Mouse (Mus musculus): Measurements from ENCODE around the gene Rbm12. TPM values are rescaled to one million over a fixed set of nuclear protein-coding genes. Genes with fewer than 3 reads are reported as not detected.

Gene Rbm12
- total RNA-seq (2021), result 10 to 100 TPM; 26.9 to 36.3 TPM
- long read RNA-seq, experiment 1, full-length matches to known transcripts, result 9 of 11 reads
- long read RNA-seq, experiment 1, partial matches to known transcripts, result 0 of 11 reads
- long read RNA-seq, experiment 1, other reads (novel, unspliced or antisense), result 2 of 11 reads
- long read RNA-seq, experiment 2, full-length matches to known transcripts, result 10 of 14 reads
- long read RNA-seq, experiment 2, partial matches to known transcripts, result 0 of 14 reads
- long read RNA-seq, experiment 2, other reads (novel, unspliced or antisense), result 4 of 14 reads

DNA sequence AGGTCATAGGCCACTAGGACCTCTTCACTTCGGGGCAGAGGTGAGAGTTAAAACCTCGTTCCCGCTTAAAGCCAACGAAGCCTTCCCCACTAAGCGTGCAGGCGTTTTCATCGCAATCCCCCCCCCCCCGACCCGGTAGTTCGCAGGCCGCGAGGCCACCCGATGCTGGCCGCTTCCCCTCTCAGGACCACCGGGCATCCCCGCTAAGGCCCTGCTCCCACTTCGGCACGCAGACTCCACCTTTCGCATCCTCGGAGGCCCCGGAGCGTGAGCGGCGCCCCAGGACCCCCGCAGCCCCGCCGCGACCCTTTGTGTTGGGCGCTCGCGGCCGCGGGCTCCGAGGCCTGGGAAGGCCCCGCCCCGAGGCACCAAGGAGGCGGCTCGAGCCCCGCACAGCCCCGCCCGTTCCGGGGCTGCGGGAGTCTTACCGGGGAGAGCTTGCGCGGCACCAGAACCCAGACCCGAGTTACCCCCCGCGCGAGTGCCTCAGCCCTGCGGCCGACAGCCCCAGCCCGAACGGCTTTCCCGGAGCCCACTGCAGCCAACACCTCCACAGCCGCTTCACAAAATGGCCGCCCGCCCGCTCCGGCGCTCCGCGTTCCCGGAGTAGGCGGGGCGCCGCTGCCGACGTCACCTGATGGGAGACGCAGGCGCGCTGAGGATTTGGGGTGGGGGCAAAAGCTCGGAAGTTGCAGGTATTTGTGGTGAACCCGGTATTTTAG lies at the start of gene Rbm12, which contains the start of gene Cpne1:
Gene Rbm12 (minus strand): TSS at position 621 of the 722 bp plus-strand sequence.
Gene Cpne1 (minus strand): TSS at position 608 of the 722 bp plus-strand sequence.
- Histone ChIP-seq H3K4me3 (peak within 1 kb of the TSS; percentile 90), H3K27ac (peak within 1 kb of the TSS; percentile 99)
- TF ChIP-seq CTCF (conservative IDR thresholded peaks at IDR 0.05), result no peak
- DNase-seq (ENCODE audit: low spot score in 2 of 2), result peak; percentile 88 to 94

DNA sequence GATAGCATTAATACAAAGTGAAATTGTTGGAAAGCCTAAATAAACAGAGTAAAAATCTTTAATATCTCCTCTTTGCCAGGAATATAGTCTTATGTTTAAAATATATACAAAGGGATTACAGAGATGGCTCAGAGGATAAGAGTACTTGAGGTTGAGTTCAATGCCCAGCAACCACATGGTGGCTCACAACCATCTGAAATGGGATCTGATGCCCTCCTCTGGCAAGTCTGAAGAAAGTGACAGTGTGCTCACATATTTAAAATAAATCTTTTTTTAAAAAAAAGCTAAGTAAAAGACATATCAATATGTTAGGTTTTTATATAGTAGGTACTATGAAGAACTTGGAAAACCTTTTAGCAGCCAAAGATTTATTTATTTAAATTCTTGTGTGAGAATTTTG lies 39.8 kb upstream of the Rbm12 start:
- H3K27ac ChIP-seq, result no peak overlapping the region
- TF ChIP-seq CTCF (conservative IDR thresholded peaks at IDR 0.05), result peak; percentile 65
- H3K4me3 ChIP-seq, result no peak overlapping the region
- DNase-seq (ENCODE audit: low spot score in 2 of 2), result no peak

DNA sequence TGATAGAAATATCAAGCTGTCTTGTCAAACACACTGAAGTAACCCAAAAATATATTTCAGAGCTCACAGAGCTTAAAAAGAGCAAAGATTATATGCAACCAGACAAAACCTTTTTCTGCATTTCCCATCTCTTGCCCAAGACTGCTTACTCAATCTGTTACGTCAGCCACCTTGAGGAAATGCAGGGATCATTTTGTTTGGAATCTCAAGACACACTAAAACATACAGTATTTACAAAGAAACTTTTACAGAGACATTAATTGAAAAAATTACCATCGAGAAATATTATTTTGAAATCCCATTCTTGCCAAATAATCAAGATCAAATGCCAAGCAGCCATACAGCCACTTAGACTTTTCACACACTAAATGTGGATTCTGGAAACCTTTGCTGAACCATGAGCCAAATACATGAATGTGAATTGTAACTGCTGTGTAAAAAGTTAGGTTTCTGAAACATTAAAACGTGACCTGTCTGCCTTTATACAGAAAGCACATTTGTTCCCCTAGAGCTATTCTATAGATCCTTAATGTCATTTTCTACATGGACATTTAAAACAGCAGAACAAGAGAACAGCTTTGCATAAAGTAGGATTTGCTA lies 35.6 kb upstream of the Rbm12 start:
- Histone ChIP-seq H3K4me3 (no peak overlapping the region), H3K27ac (no peak overlapping the region)
- TF ChIP-seq CTCF (conservative IDR thresholded peaks at IDR 0.05), result no peak
- DNase-seq (ENCODE audit: low spot score in 2 of 2), result no peak

DNA sequence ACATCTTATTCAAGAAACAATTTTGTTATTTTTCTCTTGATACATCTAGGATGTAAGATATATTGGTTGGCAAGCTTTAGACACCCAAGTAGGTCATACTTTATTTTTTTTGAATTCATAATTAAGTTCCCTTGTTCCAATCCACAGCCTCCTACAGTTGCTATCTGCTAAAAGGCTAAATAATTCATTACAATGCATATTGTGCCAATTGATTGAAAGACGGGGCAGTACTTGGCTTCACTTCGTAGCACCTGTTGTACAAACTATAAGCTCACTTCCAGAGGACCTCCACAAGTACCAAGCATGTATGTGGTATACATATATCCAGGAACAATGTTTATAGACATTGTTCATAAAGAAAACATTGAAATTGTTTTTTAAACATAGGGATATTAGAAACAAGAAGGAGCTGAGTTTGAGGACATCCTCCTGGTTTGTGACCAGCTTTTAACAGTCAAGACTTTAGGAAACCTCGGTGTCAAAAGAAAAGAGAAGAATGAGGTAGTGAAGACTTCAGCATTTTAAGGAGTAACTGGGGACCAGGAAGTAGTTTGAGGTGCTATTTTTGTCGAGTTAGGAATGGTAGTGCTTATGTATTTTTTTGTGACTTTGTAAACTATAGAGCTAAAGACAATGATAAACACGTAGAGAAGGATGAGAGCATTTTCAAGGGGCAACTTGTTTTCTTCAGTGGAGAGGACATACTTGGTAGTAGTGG lies 34.7 kb upstream of the Rbm12 start:
- no peak for TF ChIP-seq CTCF (conservative IDR thresholded peaks at IDR 0.05)
- H3K27ac ChIP-seq, result no peak overlapping the region
- DNase-seq (ENCODE audit: low spot score in 2 of 2), result no peak
- H3K4me3 ChIP-seq, result no peak overlapping the region

DNA sequence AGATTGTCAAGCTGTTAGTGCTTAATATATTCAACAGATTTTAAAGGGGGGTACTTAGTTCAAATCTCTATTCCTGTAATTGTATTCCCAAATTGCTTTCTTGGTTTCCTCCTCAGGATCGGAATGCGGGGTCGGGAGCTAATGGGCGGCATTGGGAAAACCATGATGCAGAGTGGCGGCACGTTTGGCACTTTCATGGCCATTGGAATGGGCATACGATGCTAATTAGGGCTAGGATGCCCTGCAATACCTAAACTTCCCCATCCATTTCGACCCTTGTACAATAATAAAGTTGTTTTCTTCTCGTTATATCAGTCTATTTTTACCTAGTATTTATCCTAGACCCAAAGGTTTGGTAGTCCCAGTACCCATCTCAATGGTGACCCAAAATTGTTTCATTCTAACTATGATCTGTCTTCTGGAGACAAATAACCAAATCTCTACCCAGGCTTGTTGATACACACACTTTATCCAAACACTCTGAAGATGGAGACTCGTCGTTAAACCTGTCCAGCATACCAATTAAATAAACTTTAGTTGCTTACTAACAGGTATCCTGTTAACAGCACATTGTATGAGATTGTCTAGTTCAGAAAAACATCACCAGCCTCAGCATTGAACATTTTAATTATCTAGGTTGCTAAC lies 33.8 kb upstream of the Rbm12 start:
- no peak overlapping the region for H3K4me3 ChIP-seq
- no peak overlapping the region for H3K27ac ChIP-seq
- TF ChIP-seq CTCF (conservative IDR thresholded peaks at IDR 0.05), result no peak
- no peak for DNase-seq (ENCODE audit: low spot score in 2 of 2)

DNA sequence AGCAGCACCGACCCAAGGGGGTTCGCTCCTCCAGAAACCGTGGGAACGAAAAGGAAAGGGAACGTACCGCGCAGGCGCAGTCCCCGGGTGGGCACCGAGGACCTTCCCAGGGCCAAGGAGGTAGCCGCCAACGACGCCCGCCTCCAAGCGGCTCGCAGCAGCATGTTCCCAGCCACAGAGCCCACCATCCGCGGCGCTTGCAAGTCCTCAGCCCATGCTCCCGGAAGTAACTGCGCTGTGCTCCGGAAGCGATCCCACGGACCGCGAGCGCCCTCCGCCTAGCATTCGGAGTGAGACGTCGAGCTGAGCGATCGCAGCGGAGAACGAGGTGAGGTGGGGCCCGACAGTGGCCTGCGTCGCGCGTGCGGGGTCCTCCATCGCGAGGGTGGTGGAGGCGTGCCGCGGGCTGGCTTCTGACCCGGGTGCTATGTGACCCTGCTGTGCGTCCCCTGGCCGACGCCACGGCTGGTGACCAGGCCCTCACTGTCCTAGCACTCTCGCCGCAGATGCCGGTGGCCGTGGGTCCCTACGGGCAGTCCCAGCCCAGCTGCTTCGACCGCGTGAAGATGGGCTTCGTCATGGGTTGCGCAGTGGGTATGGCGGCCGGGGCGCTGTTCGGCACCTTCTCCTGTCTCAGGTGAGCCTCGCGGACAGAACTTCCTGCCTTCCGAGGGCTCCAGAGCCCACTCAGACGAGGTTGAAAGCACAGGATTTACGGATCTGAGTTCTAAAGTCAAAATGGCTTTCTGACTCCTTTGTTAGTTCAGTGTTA lies 32.4 kb upstream of the Rbm12 start, which contains the start of the genes Romo1 and Nfs1:
Gene Romo1 (plus strand): TSS at position 87 of the 772 bp plus-strand sequence.
Gene Nfs1 (minus strand): TSS at position 234 of the 772 bp plus-strand sequence.
- H3K4me3 ChIP-seq, result peak within 1 kb of the TSS; percentile 95
- peak; percentile 93 to 94 for DNase-seq (ENCODE audit: low spot score in 2 of 2)

DNA sequence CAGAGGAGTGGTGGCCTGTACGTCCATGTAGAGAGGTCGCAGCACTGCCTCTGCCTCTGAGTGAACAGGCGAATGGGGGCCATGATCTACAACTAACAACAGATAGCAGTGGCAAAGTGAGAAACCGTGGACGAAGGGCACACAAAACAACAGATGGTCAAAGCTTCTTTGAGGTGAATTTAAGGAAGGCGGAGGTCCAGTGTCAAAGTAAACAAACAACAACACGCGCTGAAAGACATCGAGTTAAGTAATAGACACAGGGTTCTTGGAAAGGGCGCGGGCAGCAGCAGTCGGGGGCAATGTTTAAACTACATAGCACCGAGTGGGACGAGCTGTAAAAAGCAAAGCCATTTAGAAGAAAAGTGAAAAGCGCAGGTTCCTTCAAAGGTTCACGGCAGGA lies 31.6 kb upstream of the Rbm12 start:
- H3K27ac ChIP-seq, result peak overlapping the region; percentile 90
- no peak for DNase-seq (ENCODE audit: low spot score in 2 of 2)
- H3K4me3 ChIP-seq, result peak overlapping the region; percentile 95
- no peak for TF ChIP-seq CTCF (conservative IDR thresholded peaks at IDR 0.05)

More for the DNA sequence above, 32.4 kb upstream of the Rbm12 start, which contains the start of the genes Romo1 and Nfs1:
- H3K27ac ChIP-seq, result peak within 1 kb of the TSS; percentile 90
- peak; percentile 69 for TF ChIP-seq CTCF (conservative IDR thresholded peaks at IDR 0.05)

DNA sequence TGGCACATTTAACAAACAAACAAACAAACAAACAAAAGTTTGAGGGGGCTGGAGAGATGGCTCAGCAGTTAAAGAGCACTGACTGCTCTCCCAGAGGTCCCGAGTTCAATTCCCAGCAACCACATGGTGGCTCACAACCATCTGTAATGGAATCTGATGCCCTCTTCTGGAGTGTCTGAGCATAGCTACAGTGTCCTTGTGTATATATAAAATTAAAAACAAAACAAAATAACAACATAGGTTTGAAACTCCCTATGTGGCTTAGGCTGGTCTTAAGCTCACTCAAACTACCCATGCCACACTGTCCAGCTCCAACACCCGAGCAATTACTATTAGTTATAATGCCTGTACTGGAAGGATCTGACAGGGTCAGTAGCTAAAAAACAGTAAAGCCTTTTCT lies 31.0 kb upstream of the Rbm12 start:
- Histone ChIP-seq H3K4me3 (peak overlapping the region; percentile 95), H3K27ac (no peak overlapping the region; the same call in 1 of the 2 replicates)
- peak; percentile 60 for TF ChIP-seq CTCF (conservative IDR thresholded peaks at IDR 0.05)
- DNase-seq (ENCODE audit: low spot score in 2 of 2), result no peak

DNA sequence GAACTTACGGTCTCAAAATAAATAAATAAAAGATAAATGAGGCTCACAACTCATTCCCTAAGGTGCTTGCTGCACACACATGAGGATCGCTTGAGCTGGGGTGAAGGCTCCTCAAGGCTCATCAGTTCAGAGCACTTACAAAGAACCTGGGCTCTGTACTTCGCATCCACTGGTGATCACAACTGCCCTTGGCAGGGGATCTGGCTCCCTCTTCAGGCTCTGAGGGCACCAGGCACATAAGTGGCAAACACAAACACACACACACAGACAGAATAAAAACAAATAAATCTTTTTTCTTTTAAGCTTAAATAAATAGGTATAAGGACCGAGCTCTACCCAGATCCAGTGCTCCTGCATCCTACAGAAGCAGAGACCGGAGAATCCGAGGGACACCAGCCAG lies 23.9 kb upstream of the Rbm12 start:
- no peak overlapping the region for H3K4me3 ChIP-seq

DNA sequence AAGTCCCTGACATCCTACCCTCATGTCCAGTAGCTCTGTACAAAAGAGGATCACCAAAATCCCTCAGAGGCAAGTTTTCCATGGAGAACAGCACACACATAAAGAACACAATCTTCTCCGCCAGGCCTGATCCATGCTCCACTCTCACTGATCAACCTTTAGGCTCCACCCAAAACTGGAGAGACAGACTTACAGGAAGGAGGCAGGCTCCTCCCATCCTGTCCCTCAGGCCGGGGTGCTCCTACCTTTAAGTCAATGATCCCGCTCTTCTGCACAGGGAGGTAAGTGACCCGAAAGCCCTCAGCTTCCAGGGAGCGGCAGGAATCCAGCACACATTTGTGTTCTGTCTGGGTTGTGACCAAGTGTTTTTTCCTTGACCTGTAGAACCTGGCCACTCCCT lies 22.4 kb upstream of the Rbm12 start:
- H3K4me3 ChIP-seq, result no peak overlapping the region
- no peak for TF ChIP-seq CTCF (conservative IDR thresholded peaks at IDR 0.05)
- no peak overlapping the region for H3K27ac ChIP-seq
- DNase-seq (ENCODE audit: low spot score in 2 of 2), result no peak

More for the DNA sequence above, 23.9 kb upstream of the Rbm12 start:
- DNase-seq (ENCODE audit: low spot score in 2 of 2), result no peak
- no peak overlapping the region for H3K27ac ChIP-seq
- TF ChIP-seq CTCF (conservative IDR thresholded peaks at IDR 0.05), result peak; percentile 50

DNA sequence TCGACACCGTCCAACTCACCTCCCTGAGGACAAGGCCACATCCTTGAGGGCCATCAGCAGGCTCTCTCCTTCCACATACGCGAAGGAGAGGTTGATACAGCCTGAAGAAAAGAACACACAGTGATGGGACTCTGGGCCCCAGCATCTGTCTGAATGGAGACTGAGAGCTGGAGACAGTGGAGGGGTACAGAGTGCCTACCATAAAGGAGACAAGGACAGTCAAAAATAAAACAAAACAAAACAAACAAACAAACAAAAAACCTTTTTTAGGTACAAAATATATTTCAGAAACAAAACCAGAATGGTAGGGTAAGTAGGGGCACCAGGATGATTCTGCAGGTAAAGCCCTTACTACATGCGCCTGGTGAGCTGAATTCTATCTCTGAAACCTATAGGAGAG lies 15.2 kb upstream of the Rbm12 start, which contains the start of gene Gm28036:
Gene Gm28036 (minus strand): TSS at position 101 of the 400 bp plus-strand sequence.
- no peak for TF ChIP-seq CTCF (conservative IDR thresholded peaks at IDR 0.05)
- no peak for DNase-seq (ENCODE audit: low spot score in 2 of 2)

More for the DNA sequence above, 15.2 kb upstream of the Rbm12 start, which contains the start of gene Gm28036:
- Histone ChIP-seq H3K27ac (no peak within 1 kb of the TSS), H3K4me3 (no peak within 1 kb of the TSS)
